Mouse (Mus musculus) MEL (cell line): ENCODE measurements around the gene Sema5a. TPM values are rescaled to one million over a fixed set of nuclear protein-coding genes. Genes with fewer than 3 reads are reported as not detected.

Experiments
- DNase-seq: peaks from one replicate; pipeline ENCODE4 v3.0.0; 2011; ENCODE audit warnings: low read depth, low spot score
- H3K27ac ChIP-seq: 2 replicates; pipeline ENCODE4 v1.5.1; 2012; ENCODE audit warnings: low read depth, mild to moderate bottlenecking, control low read depth, low read length, moderate library complexity; ENCODE audit not compliant: control insufficient read depth
- H3K27me3 ChIP-seq, 2 experiments: fragments of 150-350 bp in 1 of 2; sonication (generic) in 1 of 2; 2 replicates each; pipeline ENCODE4 v1.6.1; 2012; ENCODE audit warnings: low read length in 2 of 2, mild to moderate bottlenecking in 2 of 2, improper control_type of control experiment in 1 of 2, moderate library complexity in 1 of 2; ENCODE audit not compliant: insufficient read depth in 2 of 2, control insufficient read depth in 1 of 2
- H3K36me3 ChIP-seq, 2 experiments: 2 replicates each; pipeline ENCODE4 v1.6.1; 2012 to 2014; ENCODE audit warnings: low read length in 2 of 2, improper control_type of control experiment in 1 of 2, inconsistent platforms in 1 of 2, mild to moderate bottlenecking in 1 of 2; ENCODE audit not compliant: insufficient read depth in 2 of 2, control insufficient read depth in 1 of 2
- H3K4me1 ChIP-seq, 2 experiments: fragments of 150-350 bp in 1 of 2; sonication (generic) in 1 of 2; 2 replicates each; pipeline ENCODE4 v1.6.1; 2012; ENCODE audit warnings: low read length in 2 of 2, improper control_type of control experiment in 1 of 2, mild to moderate bottlenecking in 1 of 2; ENCODE audit not compliant: insufficient read depth in 2 of 2, control insufficient read depth in 1 of 2
- H3K4me3 ChIP-seq, 2 experiments: fragments of 150-350 bp in 1 of 2; sonication (generic) in 1 of 2; 2 replicates each; pipeline ENCODE4 v1.5.1; 2012; ENCODE audit warnings: low read depth in 2 of 2, low read length in 2 of 2, mild to moderate bottlenecking in 2 of 2, moderate library complexity in 2 of 2, control low read depth in 1 of 2, improper control_type of control experiment in 1 of 2; ENCODE audit not compliant: control insufficient read depth in 1 of 2, insufficient read depth in 1 of 2
- H3K79me2 ChIP-seq: 2 replicates; pipeline ENCODE4 v1.6.1; 2012; ENCODE audit warnings: mild to moderate bottlenecking, low read length, moderate library complexity; ENCODE audit not compliant: control insufficient read depth, poor library complexity, insufficient read depth
- H3K9ac ChIP-seq: 2 replicates; pipeline ENCODE4 v1.6.1; 2012; ENCODE audit warnings: low read depth, mild to moderate bottlenecking, control low read depth, low read length, moderate library complexity; ENCODE audit not compliant: control insufficient read depth, poor library complexity, severe bottlenecking
- H3K9me3 ChIP-seq: fragments of 150-350 bp; sonication (generic); replicated peaks from 2 replicates; pipeline ENCODE4 v1.6.1; 2012; ENCODE audit warnings: mild to moderate bottlenecking, low read length, improper control_type of control experiment, moderate library complexity; ENCODE audit not compliant: insufficient read depth
- BHLHE40 ChIP-seq: IDR thresholded peaks from 2 replicates; pipeline ENCODE4 v1.6.1; 2012; ENCODE audit warnings: low read depth, mild to moderate bottlenecking, inconsistent platforms, low read length, improper control_type of control experiment, borderline replicate concordance
- CHD1 ChIP-seq: IDR thresholded peaks from 2 replicates; pipeline ENCODE4 v1.6.1; 2012; ENCODE audit warnings: low read depth, mild to moderate bottlenecking, inconsistent platforms, low read length, improper control_type of control experiment
- CHD2 ChIP-seq: IDR thresholded peaks from 2 replicates; pipeline ENCODE4 v1.6.1; 2011; ENCODE audit warnings: low read length, improper control_type of control experiment
- ELF1 ChIP-seq: IDR thresholded peaks from 2 replicates; pipeline ENCODE4 v1.6.1; 2014; ENCODE audit warnings: low read depth, mild to moderate bottlenecking, inconsistent platforms, low read length, improper control_type of control experiment, moderate library complexity
- ETS1 ChIP-seq: IDR thresholded peaks from 2 replicates; pipeline ENCODE4 v1.6.1; 2012; ENCODE audit warnings: low read depth, mild to moderate bottlenecking, inconsistent platforms, low read length, improper control_type of control experiment, moderate library complexity
- GABPA ChIP-seq: IDR thresholded peaks from 2 replicates; pipeline ENCODE4 v1.6.1; 2012; ENCODE audit warnings: low read depth, mild to moderate bottlenecking, inconsistent platforms, low read length, improper control_type of control experiment, moderate library complexity
- JUND ChIP-seq: IDR thresholded peaks from 2 replicates; pipeline ENCODE4 v1.6.1; 2011; ENCODE audit warnings: low read depth, mild to moderate bottlenecking, improper control_type of control experiment, low read length
- MAX ChIP-seq: IDR thresholded peaks from 2 replicates; pipeline ENCODE4 v1.6.1; 2011; ENCODE audit warnings: low read length, improper control_type of control experiment
- MXI1 ChIP-seq: IDR thresholded peaks from 2 replicates; pipeline ENCODE4 v1.6.1; 2011; ENCODE audit warnings: mild to moderate bottlenecking, low read depth, low read length, improper control_type of control experiment
- MYB ChIP-seq: IDR thresholded peaks from 2 replicates; pipeline ENCODE4 v1.6.1; 2011; ENCODE audit warnings: mild to moderate bottlenecking, low read depth, low read length, improper control_type of control experiment
- MYC ChIP-seq: IDR thresholded peaks from 2 replicates; pipeline ENCODE4 v1.6.1; 2011; ENCODE audit warnings: low read depth, mild to moderate bottlenecking, low read length, improper control_type of control experiment, moderate library complexity
- NELFE ChIP-seq: IDR thresholded peaks from 2 replicates; pipeline ENCODE4 v1.6.1; 2011; ENCODE audit warnings: low read depth, low read length, improper control_type of control experiment
- NRF1 ChIP-seq: IDR thresholded peaks from 2 replicates; pipeline ENCODE4 v1.6.1; 2014; ENCODE audit warnings: low read depth, mild to moderate bottlenecking, inconsistent platforms, low read length, improper control_type of control experiment, moderate library complexity; ENCODE audit not compliant: poor library complexity, insufficient read depth, severe bottlenecking
- POLR2AphosphoS2 ChIP-seq: IDR thresholded peaks from 2 replicates; pipeline ENCODE4 v1.6.1; 2011; ENCODE audit warnings: low read length, improper control_type of control experiment
- RAD21 ChIP-seq: IDR thresholded peaks from 2 replicates; pipeline ENCODE4 v1.6.1; 2011; ENCODE audit warnings: mild to moderate bottlenecking, low read depth, low read length, improper control_type of control experiment
- TAL1 ChIP-seq: IDR thresholded peaks from 2 replicates; pipeline ENCODE4 v1.6.1; 2012; ENCODE audit warnings: mild to moderate bottlenecking, inconsistent platforms, low read length, moderate library complexity, mixed read lengths
- TBP ChIP-seq: IDR thresholded peaks from 2 replicates; pipeline ENCODE4 v1.8.0; 2011; ENCODE audit warnings: low read depth, low read length, improper control_type of control experiment
- TCF12 ChIP-seq: IDR thresholded peaks from 2 replicates; pipeline ENCODE4 v1.6.1; 2014; ENCODE audit warnings: low read depth, mild to moderate bottlenecking, inconsistent platforms, low read length, improper control_type of control experiment, moderate library complexity
- UBTF ChIP-seq: IDR thresholded peaks from 2 replicates; pipeline ENCODE4 v1.6.1; 2012; ENCODE audit warnings: low read depth, mild to moderate bottlenecking, inconsistent platforms, low read length, improper control_type of control experiment, moderate library complexity, borderline replicate concordance; ENCODE audit not compliant: insufficient read depth
- USF1 ChIP-seq: IDR thresholded peaks from 2 replicates; pipeline ENCODE4 v1.6.1; 2014; ENCODE audit warnings: low read depth, mild to moderate bottlenecking, inconsistent platforms, low read length, improper control_type of control experiment, moderate library complexity
- USF2 ChIP-seq, 2 experiments: IDR thresholded peaks; 2 replicates each; pipeline ENCODE4 v1.6.1; 2011 to 2012; ENCODE audit warnings: improper control_type of control experiment in 2 of 2, low read length in 2 of 2, borderline replicate concordance in 1 of 2, inconsistent platforms in 1 of 2, low read depth in 1 of 2, mild to moderate bottlenecking in 1 of 2; ENCODE audit not compliant: insufficient read depth in 1 of 2
- ZC3H11A ChIP-seq: IDR thresholded peaks from 2 replicates; pipeline ENCODE4 v1.6.1; 2012; ENCODE audit warnings: low read depth, mild to moderate bottlenecking, inconsistent platforms, low read length, improper control_type of control experiment
- ZKSCAN1 ChIP-seq: IDR thresholded peaks from 2 replicates; pipeline ENCODE4 v1.6.1; 2012; ENCODE audit warnings: low read depth, mild to moderate bottlenecking, inconsistent platforms, low read length, improper control_type of control experiment, moderate library complexity
- ZMIZ1 ChIP-seq: IDR thresholded peaks from 2 replicates; pipeline ENCODE4 v1.6.1; 2012; ENCODE audit warnings: low read depth, mild to moderate bottlenecking, inconsistent platforms, low read length, improper control_type of control experiment, moderate library complexity
- ZNF384 ChIP-seq: IDR thresholded peaks from 2 replicates; pipeline ENCODE4 v1.6.1; 2012; ENCODE audit warnings: low read depth, mild to moderate bottlenecking, inconsistent platforms, low read length, improper control_type of control experiment
- polyA plus RNA-seq, 2 experiments: library from polyadenylated mRNA; stranded (reverse) in 1 of 2; unstranded in 1 of 2; fragments of >175 nt in 1 of 2; fragments of >200 nt in 1 of 2; gene quantifications; 2 replicates each; pipeline versions ENCODE4 v1.2.1 to v1.2.4; 2012; ENCODE audit warnings: low replicate concordance in 2 of 2, low read depth in 1 of 2; ENCODE audit not compliant: insufficient read length in 2 of 2, insufficient read depth in 1 of 2, missing spikeins in 1 of 2
- total RNA-seq: library from RNA; depleted of rRNA; stranded (reverse); fragments of 300-350 nt; gene quantifications from 2 replicates; pipeline ENCODE4 v1.2.3, GENCODE M21; 2012

Gene Sema5a
- total and polyA plus RNA-seq, 3 experiments: not detected

GRCm38 (mm10) chr15:32341423-32341822, 96.8 kb downstream of the Sema5a start:
- H3K9me3 ChIP-seq: no peaks in the 10 kb centered on the region
- no peaks in the 10 kb centered on the region for H3K27me3 ChIP-seq
- H3K9ac ChIP-seq: no peak overlapping the region
- no peak overlapping the region for H3K27ac ChIP-seq
- no peak overlapping the region for H3K4me3 ChIP-seq
- no peaks in the 10 kb centered on the region for H3K4me1 ChIP-seq
- DNase-seq: no peak
- no peaks in the 10 kb centered on the region for H3K36me3 ChIP-seq
- no peak for TF ChIP-seq ZC3H11A
- no peak for TF ChIP-seq BHLHE40
- no peak for TF ChIP-seq NELFE
- TF ChIP-seq CHD1: no peak
- no peak for TF ChIP-seq ZMIZ1
- no peak for TF ChIP-seq MXI1
- TF ChIP-seq TCF12: no peak
- TF ChIP-seq MYC: no peak
- TF ChIP-seq TAL1: no peak
- no peak for TF ChIP-seq UBTF
- no peak for TF ChIP-seq ELF1
- no peak for TF ChIP-seq GABPA
- no peak for TF ChIP-seq ZKSCAN1
- no peak for TF ChIP-seq MYB
- no peak for TF ChIP-seq CHD2
- TF ChIP-seq USF2 (IDR thresholded peaks at IDR 0.05; ENCODE audit: borderline replicate concordance in 1 of 2, insufficient read depth in 1 of 2, low read depth in 1 of 2, low read length in 2 of 2): no peak
- no peak for TF ChIP-seq ZNF384
- no peak for TF ChIP-seq MAX
- TF ChIP-seq POLR2AphosphoS2: no peak
- TF ChIP-seq ETS1: no peak
- H3K79me2 ChIP-seq: no peaks in the 10 kb centered on the region

- Histone ChIP-seq H3K9me3 (no peaks in the 10 kb centered on the region), H3K9ac (no peak overlapping the region), H3K79me2 (no peaks in the 10 kb centered on the region), H3K27me3 (no peaks in the 10 kb centered on the region), H3K4me1 (no peaks in the 10 kb centered on the region), H3K4me3 (no peak overlapping the region), H3K27ac (no peak overlapping the region), H3K36me3 (no peaks in the 10 kb centered on the region)
- no peak for DNase-seq
- TF ChIP-seq MXI1 (no peak), ZKSCAN1 (no peak), USF1 (no peak), TAL1 (no peak), JUND (no peak), POLR2AphosphoS2 (no peak), BHLHE40 (no peak), RAD21 (no peak), CHD2 (no peak), NRF1 (no peak), TBP (no peak)
Observed at GRCm38 (mm10) chr15:32343544-32343943, 98.9 kb downstream of the Sema5a start.
